Mouse (Mus musculus) adrenal gland, postnatal 25 days (tissue): ENCODE results near the gene Gimd1. TPM values are rescaled to one million over a fixed set of nuclear protein-coding genes. Genes with fewer than 3 reads are reported as not detected.

Experiments
- total RNA-seq: library from RNA; stranded (reverse); gene quantifications from 2 replicates; pipeline ENCODE4 v1.2.3, GENCODE M21; 2021

The Gimd1 gene
- total RNA-seq, 1 experiment from 2014 or later: not detected

Other genes starting within 250 kb of the Gimd1 start
- 21.9 and 27.5 TPM in 2 replicates for gene Tbck, start 54.3 kb downstream of the Gimd1 start, total RNA-seq
- 49.4 and 50.2 TPM in 2 replicates for gene Aimp1, start 54.5 kb downstream of the Gimd1 start, total RNA-seq